Mouse (Mus musculus): ENCODE measurements around the gene Capns2.

DNA sequence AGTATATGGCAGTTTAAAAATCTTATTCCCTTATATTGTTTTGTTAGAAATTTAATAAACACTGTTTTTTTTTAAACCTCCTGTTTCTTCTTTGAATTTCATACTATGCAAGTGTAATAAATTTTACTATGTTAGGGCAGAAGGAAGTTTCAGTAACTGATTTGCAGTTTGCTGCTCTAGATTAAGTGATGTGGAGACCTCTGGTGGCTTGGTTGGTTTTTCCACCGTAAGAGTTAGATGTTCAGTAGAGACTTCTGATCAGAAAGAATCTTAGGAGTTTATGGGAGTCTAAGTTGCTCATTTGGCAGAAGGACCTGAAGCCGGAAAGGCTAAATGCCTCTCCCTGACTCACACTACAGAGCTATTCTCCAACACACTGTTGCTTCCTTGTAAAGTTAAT lies 17.4 kb upstream of the Capns2 start:
- TF ChIP-seq CTCF (IDR thresholded peaks at IDR 0.05; ENCODE audit: low read depth) (peak; percentile 39), EP300 (IDR thresholded peaks at IDR 0.05; ENCODE audit: low read depth) (no peak)
